Mouse (Mus musculus) heart, embryonic 11.5 days (tissue): Measurements from ENCODE around the gene Gtf2h3. TPM values are rescaled to one million over a fixed set of nuclear protein-coding genes. Genes with fewer than 3 reads are reported as not detected.
A peak's percentile ranks its signal among the peaks of the same experiment; 100 is the strongest.
"Not testable (repeated sequence)": the region's sequence is repeated elsewhere in the genome, so short reads cannot be mapped to it uniquely, and the experiment has no call there.

ENCODE experiments used
- ATAC-seq: fragments of 200-750 bp; cut with Nextera tagmentation; replicated peaks from 2 replicates; pipeline ENCODE4 v1.8.0; 2017; ENCODE audit warnings: moderate library complexity; ENCODE audit not compliant: insufficient number of reproducible peaks, low FRiP score, low TSS enrichment
- H3K27ac ChIP-seq: fragments of 300-500 bp; sonication (generic); 2 replicates; pipeline ENCODE4 v1.5.1; 2014; ENCODE audit warnings: mild to moderate bottlenecking, low read depth, low read length
- H3K27me3 ChIP-seq: fragments of 300-500 bp; sonication (generic); 2 replicates; pipeline ENCODE4 v1.6.1; 2014; ENCODE audit warnings: mild to moderate bottlenecking, low read length, mixed read lengths; ENCODE audit not compliant: control insufficient read depth, insufficient read depth
- H3K36me3 ChIP-seq: fragments of 300-500 bp; sonication (generic); 2 replicates; pipeline ENCODE4 v1.6.1; 2014; ENCODE audit warnings: mild to moderate bottlenecking, low read length, moderate library complexity, mixed read lengths; ENCODE audit not compliant: control insufficient read depth, insufficient read depth
- H3K4me1 ChIP-seq: fragments of 300-500 bp; sonication (generic); 2 replicates; pipeline ENCODE4 v1.6.1; 2014; ENCODE audit warnings: low read length; ENCODE audit not compliant: control insufficient read depth, insufficient read depth
- H3K4me2 ChIP-seq: fragments of 300-500 bp; sonication (generic); 2 replicates; pipeline ENCODE4 v1.6.1; 2014; ENCODE audit warnings: mild to moderate bottlenecking, moderate library complexity
- H3K4me3 ChIP-seq: fragments of 300-500 bp; sonication (generic); 2 replicates; pipeline ENCODE4 v1.5.1; 2014; ENCODE audit warnings: low read depth, low read length
- H3K9ac ChIP-seq: fragments of 300-500 bp; sonication (generic); 2 replicates; pipeline ENCODE4 v1.6.1; 2014; ENCODE audit warnings: mild to moderate bottlenecking, low read depth, low read length, moderate library complexity
- H3K9me3 ChIP-seq: fragments of 300-500 bp; sonication (generic); replicated peaks from 2 replicates; pipeline ENCODE4 v1.6.1; 2016; ENCODE audit warnings: low read length; ENCODE audit not compliant: control insufficient read depth
- WGBS: fragments of 180-500 bp; shearing (Covaris S2); extraction: QIAGEN DNeasy Blood & Tissue Kit; methylation state at CpG from one replicate; pipeline ENCODE4 v1.1.7; 2014; ENCODE audit not compliant: insufficient replicate concordance; 5-methylcytosine and 5-hydroxymethylcytosine counted together
- polyA plus RNA-seq: library from polyadenylated mRNA; unstranded; fragments of >200 nt; fragmentation: Nextera tagmentation; extraction: Ambion mirVana; gene quantifications from 2 replicates; pipeline ENCODE4 v1.2.1, GENCODE M21; 2014

Gene Gtf2h3
- polyA plus RNA-seq, 1 experiment from 2014 or later: 39.7 TPM

DNA sequence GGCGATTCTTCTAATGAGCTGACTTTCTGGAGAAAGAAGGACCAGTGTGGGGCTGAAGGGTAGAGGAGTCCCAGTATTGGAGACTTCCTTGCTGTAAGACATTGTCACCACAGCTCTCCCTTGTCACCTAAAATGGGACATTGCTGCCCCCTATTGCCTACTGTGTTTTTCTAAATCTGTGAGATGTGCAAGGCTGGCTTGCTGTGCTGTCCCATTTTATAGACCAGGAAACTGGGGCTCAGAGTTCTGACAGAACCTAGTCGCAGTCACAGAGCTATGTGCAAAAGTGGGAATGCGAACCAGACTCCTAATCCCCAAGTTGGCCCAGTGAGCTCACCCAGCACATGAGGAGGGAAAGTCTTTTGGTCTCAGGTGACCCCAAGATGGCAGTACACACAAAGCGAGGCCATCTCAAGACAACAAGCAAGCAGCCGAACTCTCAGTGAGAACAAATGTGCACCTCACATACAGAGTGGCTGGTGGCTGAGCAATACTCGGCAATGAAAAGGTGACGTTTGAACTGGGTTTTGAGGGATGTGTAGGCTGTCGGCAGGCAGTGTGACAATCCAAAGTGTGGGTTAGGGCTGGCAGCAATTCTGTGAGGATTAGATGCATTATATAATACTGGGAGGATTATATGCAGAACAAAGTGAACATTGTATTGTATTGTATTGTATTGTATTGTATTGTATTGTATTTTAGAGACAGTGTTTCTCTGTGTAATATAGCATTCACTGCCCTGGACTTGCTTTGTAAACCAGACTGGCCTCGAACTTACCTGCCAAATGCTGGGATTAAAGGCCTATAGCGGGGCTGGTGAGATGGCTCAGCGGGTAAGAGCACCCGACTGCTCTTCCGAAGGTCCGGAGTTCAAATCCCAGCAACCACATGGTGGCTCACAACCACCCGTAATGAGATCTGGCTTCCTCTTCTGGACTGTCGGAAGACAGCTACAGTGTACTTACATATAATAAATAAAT is 39.8 kb upstream of the Gtf2h3 start:
- H3K4me3 ChIP-seq: no peak overlapping the region
- H3K9ac ChIP-seq: no peak overlapping the region
- peaks cover 3% of the 10 kb centered on the region; the same call in 1 of the 2 replicates for H3K36me3 ChIP-seq
- WGBS: 71% methylated on average over 15 of the region's 16 CpGs
- no peaks in the 10 kb centered on the region for H3K9me3 ChIP-seq
- peaks cover 9% of the 10 kb centered on the region for H3K4me1 ChIP-seq
- no peak overlapping the region for H3K4me2 ChIP-seq
- no peaks in the 10 kb centered on the region for H3K27me3 ChIP-seq
- H3K27ac ChIP-seq: no peak overlapping the region
- no peak for ATAC-seq

DNA sequence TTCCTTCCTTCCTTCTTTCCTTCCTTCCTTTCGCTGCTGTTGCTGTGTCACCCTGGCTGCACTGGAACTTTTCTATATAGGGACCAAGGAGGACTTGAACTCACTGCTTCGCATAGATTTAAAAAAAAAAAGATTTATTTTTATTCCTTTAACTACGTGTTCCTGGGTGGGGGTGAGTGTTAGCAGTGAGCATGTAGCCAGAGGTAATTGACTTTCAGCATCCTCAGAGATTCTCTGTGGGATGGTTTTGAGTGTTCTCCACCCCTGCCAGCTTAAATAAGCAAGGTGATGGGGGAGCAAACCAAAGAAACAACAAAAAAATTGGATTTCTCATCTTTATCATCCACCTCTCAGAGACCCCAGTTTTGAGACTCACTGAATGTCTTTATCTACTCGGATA is 39.0 kb upstream of the Gtf2h3 start:
- H3K4me2 ChIP-seq: peak overlapping the region; percentile 56
- H3K27ac ChIP-seq: peak overlapping the region; percentile 64; the same call in 1 of the 2 replicates
- H3K36me3 ChIP-seq: peaks cover 7% of the 10 kb centered on the region
- peak overlapping the region; percentile 92 for H3K4me3 ChIP-seq
- peak overlapping the region; percentile 69 for H3K9ac ChIP-seq
- H3K4me1 ChIP-seq: peaks cover 7% of the 10 kb centered on the region
- WGBS: 71% methylated on average over 4 of the region's 4 CpGs
- H3K27me3 ChIP-seq: no peaks in the 10 kb centered on the region
- ATAC-seq: no peak
- no peaks in the 10 kb centered on the region for H3K9me3 ChIP-seq

DNA sequence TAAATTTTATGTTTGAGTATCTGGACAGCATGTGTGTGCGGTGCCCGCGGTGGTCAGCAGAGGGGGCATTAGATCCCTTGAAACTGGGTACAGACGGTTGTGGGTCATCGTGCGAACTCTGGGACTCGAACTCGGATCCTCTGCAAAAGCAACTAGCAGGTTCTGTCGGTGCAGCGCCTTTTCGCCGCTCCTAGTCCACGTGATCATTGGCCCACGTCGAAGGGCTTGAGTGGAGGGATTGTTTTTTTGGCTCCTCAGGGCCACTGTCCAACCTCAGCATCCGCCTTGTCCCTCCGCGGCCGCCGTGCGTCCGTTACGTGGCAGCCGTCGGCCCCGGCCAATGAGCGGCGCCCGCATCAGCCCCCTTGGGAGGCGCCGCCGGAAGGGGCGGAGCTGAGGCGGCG is 38.6 kb upstream of the Gtf2h3 start, which contains the start of gene Tmed2:
Tmed2 (plus strand) TSS at position 313 of the 404 bp plus-strand sequence.
- peak within 1 kb of the TSS; percentile 92 for H3K4me3 ChIP-seq
- ATAC-seq: peak; percentile 95
- peaks cover 11% of the 10 kb centered on the region for H3K36me3 ChIP-seq
- under 1% methylated on average over 35 of the region's 35 CpGs for WGBS
- H3K4me1 ChIP-seq: peaks cover 7% of the 10 kb centered on the region
- peak within 1 kb of the TSS; percentile 91 for H3K9ac ChIP-seq
- no peaks in the 10 kb centered on the region for H3K27me3 ChIP-seq
- peak within 1 kb of the TSS; percentile 86 for H3K27ac ChIP-seq
- H3K4me2 ChIP-seq: peak within 1 kb of the TSS; percentile 74
- no peaks in the 10 kb centered on the region for H3K9me3 ChIP-seq

DNA sequence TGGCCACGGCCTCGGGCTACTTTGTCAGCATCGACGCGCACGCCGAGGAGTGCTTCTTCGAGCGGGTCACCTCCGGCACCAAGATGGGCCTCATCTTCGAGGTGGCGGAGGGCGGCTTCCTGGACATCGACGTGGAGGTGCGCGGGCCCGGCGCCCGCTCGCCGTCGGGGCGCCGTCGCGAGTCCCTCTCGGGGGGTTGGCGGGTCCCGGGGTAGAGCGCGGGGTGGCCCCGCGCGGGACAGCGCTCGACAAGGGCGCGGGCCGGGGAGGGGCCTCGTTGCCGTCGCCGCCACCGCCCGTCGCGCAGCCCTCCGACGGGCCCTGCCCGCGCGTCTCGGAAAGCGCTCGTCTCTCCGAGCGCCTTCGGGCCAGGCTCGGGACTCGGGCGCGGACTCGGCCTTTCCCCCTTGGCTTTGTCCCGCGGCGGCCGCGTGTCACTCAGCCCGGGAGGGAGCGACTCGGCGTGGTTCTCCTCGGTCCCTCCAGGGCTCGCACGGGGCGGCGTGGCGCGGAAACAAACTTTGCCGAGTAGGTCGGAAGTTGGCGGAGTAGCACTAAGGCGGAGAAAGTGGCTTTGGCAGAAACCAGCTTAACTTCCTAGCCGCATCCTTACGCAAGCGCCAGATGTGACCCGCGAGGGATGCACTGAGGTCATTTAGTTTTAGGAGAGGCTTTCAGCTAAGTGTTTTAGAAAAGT is 37.9 kb upstream of the Gtf2h3 start:
- peak; percentile 52 for ATAC-seq
- WGBS: under 1% methylated on average over 72 of the region's 89 CpGs
- peak overlapping the region; percentile 86 for H3K27ac ChIP-seq

DNA sequence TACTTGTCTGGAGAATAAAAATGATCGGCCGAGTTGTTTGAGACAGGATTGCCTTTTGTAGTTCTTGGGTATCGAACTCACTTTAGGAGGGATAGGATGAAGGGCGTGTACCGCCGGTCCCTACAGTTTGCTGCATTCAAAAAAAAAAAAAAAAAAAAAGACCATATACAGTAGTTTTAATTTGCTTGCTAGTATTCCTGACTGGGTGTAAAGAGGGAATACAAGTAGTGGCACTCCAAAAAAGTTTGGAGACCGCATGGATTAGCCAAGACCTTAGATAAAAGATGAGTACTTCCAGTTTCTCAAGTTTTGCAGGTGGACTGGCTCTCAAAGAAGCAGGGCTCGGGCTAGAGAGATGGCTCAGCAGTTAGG is 37.4 kb upstream of the Gtf2h3 start:
- H3K36me3 ChIP-seq: peaks cover 17% of the 10 kb centered on the region
- ATAC-seq: no peak
- H3K4me3 ChIP-seq: peak overlapping the region; percentile 92
- peak overlapping the region; percentile 91 for H3K9ac ChIP-seq
- H3K4me2 ChIP-seq: peak overlapping the region; percentile 74
- 10% methylated on average over 8 of the region's 8 CpGs for WGBS
- H3K27ac ChIP-seq: peak overlapping the region; percentile 86; the same call in 1 of the 2 replicates
- peaks cover 7% of the 10 kb centered on the region for H3K4me1 ChIP-seq
- no peaks in the 10 kb centered on the region for H3K9me3 ChIP-seq
- no peaks in the 10 kb centered on the region for H3K27me3 ChIP-seq

More for the DNA sequence above, 37.9 kb upstream of the Gtf2h3 start:
- Histone ChIP-seq H3K4me1 (peaks cover 7% of the 10 kb centered on the region), H3K4me2 (peak overlapping the region; percentile 74), H3K36me3 (peaks cover 12% of the 10 kb centered on the region), H3K9ac (peak overlapping the region; percentile 91), H3K27me3 (no peaks in the 10 kb centered on the region), H3K9me3 (no peaks in the 10 kb centered on the region), H3K4me3 (peak overlapping the region; percentile 92)

DNA sequence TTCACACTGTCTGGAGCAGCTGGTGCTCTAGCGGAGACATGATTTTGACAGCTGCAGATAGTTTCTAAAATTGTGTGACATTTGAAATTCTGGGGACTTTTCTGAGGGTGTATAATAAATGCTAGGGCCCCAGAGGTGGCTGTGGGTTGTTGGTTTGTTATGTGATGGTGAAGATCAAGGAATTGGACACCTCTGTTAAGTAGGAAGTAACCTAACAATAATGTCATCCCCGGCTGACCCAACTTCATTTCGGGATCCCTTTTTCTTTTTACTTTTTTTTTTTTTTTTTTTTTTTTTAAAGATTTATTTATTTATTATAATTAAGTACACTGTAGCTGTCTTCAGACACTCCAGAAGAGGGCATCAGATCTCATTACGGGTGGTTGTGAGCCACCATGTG is 28.2 kb upstream of the Gtf2h3 start:
- peaks cover 22% of the 10 kb centered on the region for H3K36me3 ChIP-seq
- WGBS: 76% methylated on average over 4 of the region's 4 CpGs
- not testable (repeated sequence) for H3K4me2 ChIP-seq, H3K9ac ChIP-seq, H3K4me3 ChIP-seq, ATAC-seq, H3K9me3 ChIP-seq, H3K27me3 ChIP-seq, H3K4me1 ChIP-seq, H3K27ac ChIP-seq

DNA sequence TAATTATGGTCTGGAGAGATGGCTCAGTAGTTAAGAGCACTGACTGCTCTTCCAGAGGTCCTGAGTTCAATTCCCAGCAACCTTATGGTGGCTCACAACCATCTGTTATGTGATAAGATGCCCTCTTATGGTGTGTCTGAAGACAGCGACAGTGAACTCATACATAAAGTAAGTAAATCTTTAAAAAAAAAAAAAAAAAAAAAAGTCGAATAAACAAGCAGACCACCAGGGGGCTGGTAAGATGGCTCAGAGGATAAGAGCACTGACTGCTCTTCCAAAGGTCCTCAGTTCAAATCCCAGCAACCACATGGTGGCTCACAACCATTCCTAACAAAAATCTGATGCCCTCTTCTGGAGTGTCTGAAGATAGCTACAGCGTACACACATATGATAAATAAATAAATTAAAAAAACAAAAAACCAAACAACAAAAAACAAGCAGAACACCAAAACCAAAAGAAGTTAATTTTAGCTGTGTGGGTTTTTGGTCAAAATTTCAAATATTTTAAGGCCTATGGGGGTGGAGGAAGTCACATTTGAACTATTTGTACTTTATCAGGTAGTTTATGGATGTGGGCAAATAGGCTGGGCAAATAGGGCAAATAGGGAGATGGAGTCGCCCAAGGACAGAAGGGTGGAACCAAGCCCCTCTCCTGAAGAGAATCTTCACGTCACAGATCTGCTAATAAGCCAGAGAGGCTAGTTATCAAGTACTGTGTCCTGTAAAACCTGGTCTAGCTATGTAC is 27.4 kb upstream of the Gtf2h3 start:
- H3K27ac ChIP-seq: peak overlapping the region; percentile 22; the same call in 1 of the 2 replicates
- peak overlapping the region; percentile 96 for H3K4me3 ChIP-seq
- not testable (repeated sequence) for H3K27me3 ChIP-seq, H3K9me3 ChIP-seq, H3K4me1 ChIP-seq, ATAC-seq
- peak overlapping the region; percentile 82; the same call in 1 of the 2 replicates for H3K9ac ChIP-seq
- 28% methylated on average over 5 of the region's 5 CpGs for WGBS
- peaks cover 17% of the 10 kb centered on the region for H3K36me3 ChIP-seq
- H3K4me2 ChIP-seq: peak overlapping the region; percentile 83

DNA sequence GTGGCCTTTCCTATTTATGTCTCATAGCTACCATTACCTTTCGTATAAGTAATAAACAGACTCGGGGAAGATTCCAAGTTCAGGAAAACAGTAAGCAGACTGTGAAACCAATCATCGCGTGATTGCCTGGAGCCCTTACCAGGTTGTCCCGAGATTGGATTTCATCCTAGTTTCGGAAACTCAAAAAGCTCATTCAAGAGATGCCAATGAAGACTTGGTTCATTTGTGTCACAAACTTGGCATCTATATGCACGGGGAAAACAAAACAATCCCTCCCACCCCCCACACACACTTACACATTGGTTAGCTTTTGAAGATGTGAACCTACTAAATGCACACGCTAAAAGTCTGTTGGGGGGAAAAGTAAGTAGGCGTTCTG is 26.9 kb upstream of the Gtf2h3 start:
- no peaks in the 10 kb centered on the region for H3K27me3 ChIP-seq
- peaks cover 19% of the 10 kb centered on the region for H3K36me3 ChIP-seq

More for the DNA sequence above, 26.9 kb upstream of the Gtf2h3 start:
- 13% methylated on average over 9 of the region's 9 CpGs for WGBS
- peak overlapping the region; percentile 96 for H3K4me3 ChIP-seq
- H3K9me3 ChIP-seq: no peaks in the 10 kb centered on the region
- no peak for ATAC-seq
- 0 out of 2 replicates have a peak, but pooled peaks cover 6% of the 10 kb centered on the region for H3K4me1 ChIP-seq
- H3K9ac ChIP-seq: peak overlapping the region; percentile 82
- H3K27ac ChIP-seq: peak overlapping the region; percentile 76
- peak overlapping the region; percentile 83 for H3K4me2 ChIP-seq
